Comparison of ENCODE assay signal across 8 mouse cellular contexts in genomic region chr7:4776861-4777830, GRCm38 (mm10). TPM values are rescaled to one million over a fixed set of nuclear protein-coding genes. Genes with fewer than 3 reads are reported as not detected.
DNase-seq lines count a peak whose midpoint lies in the region; ATAC-seq and TF ChIP-seq lines count a peak whose summit lies in the region.
"Had no signal": no experiment of that assay in that cellular context is flagged by ENCODE, and none has a peak within 500 bp of the region (broad histone marks: within the 10 kb centered on the region; RNA-seq: fewer than 3 reads in every experiment).

No protein-coding gene starts in this region.

- H3K4me1 ChIP-seq in ES-E14 (ENCODE audit: control insufficient read depth in 2 of 2, insufficient read depth in 2 of 2, low read length in 2 of 2, poor library complexity in 1 of 2), result peaks cover 5 to 9% of the 10 kb centered on the region in 2 experiments; a peak in 3 of 4 replicates
- peaks cover 10% of the 10 kb centered on the region for H3K4me1 ChIP-seq in hindbrain, embryonic 15.5 days (replicated peaks)
- H3K4me1 ChIP-seq in liver, adult 2 months (ENCODE audit: control insufficient read depth, insufficient read depth, low read length), result peaks cover 7% of the 10 kb centered on the region; the same call in 1 of the 2 replicates

- in situ Hi-C loops in ES-E14 (cut with MboI; ENCODE audit: low sequenced_read_pairs in 2 of 2, unreplicated experiment in 2 of 2), result no loop called here

- H3K4me2 ChIP-seq in hindbrain, embryonic 15.5 days, result peak overlapping the region; percentile 53
- H3K4me2 ChIP-seq in myocyte (ENCODE audit: low read depth), result peak overlapping the region; percentile 73

- no peak overlapping the region for H3K9ac ChIP-seq in ES-E14 (ENCODE audit: insufficient read depth, low read depth, low read length, poor library complexity, severe bottlenecking)
- H3K9ac ChIP-seq in hindbrain, embryonic 15.5 days, result peak overlapping the region; percentile 25
- H3K9ac ChIP-seq in liver, adult 2 months (ENCODE audit: low read depth, low read length), result peak overlapping the region; percentile 49; the same call in 1 of the 2 replicates

- peak; percentile 32 for ATAC-seq in activated CD4-positive, CD25-positive, alpha-beta regulatory T cell, adult 4 months
- ATAC-seq in hindbrain, embryonic 15.5 days (ENCODE audit: low FRiP score, low read depth), result peak; percentile 73

- no peak for TF ChIP-seq CTCF in liver, adult 2 months (IDR thresholded peaks at IDR 0.05; ENCODE audit: low read depth, low read length)

- H3K4me3 ChIP-seq in ES-E14 (ENCODE audit: insufficient read depth in 1 of 2, low read depth in 1 of 2, low read length in 2 of 2, poor library complexity in 1 of 2, severe bottlenecking in 1 of 2), result peak overlapping the region; percentile 44 to 65
- H3K4me3 ChIP-seq in hindbrain, embryonic 15.5 days, result peak overlapping the region; percentile 34
- peak overlapping the region; percentile 64; the same call in 1 of the 2 replicates for H3K4me3 ChIP-seq in liver, adult 2 months (ENCODE audit: insufficient read depth, low read depth, low read length)
- peak overlapping the region; percentile 19 for H3K4me3 ChIP-seq in myocyte

- no peak overlapping the region for H3K27ac ChIP-seq in ES-E14 (ENCODE audit: insufficient read depth, low read depth, low read length, poor library complexity, severe bottlenecking)
- H3K27ac ChIP-seq in hindbrain, embryonic 15.5 days (replicated peaks), result no peak overlapping the region
- no peak overlapping the region for H3K27ac ChIP-seq in liver, adult 2 months (replicated peaks; ENCODE audit: insufficient read depth, low read depth, low read length)

- no peaks in the 10 kb centered on the region for H3K9me3 ChIP-seq in ES-E14 (ENCODE audit: control insufficient read depth, insufficient read depth, low read depth, low read length)
- H3K9me3 ChIP-seq in hindbrain, embryonic 15.5 days, result no peaks in the 10 kb centered on the region

- H3K79me2 ChIP-seq in liver, adult 2 months (ENCODE audit: control insufficient read depth, insufficient read depth, low read length), result no peaks in the 10 kb centered on the region
- H3K79me2 ChIP-seq in myocyte (ENCODE audit: control insufficient read depth, insufficient read depth), result no peaks in the 10 kb centered on the region

- H3K27me3 ChIP-seq in hindbrain, embryonic 15.5 days, result peaks cover 57% of the 10 kb centered on the region
- peaks cover 13% of the 10 kb centered on the region; the same call in 1 of the 2 replicates for H3K27me3 ChIP-seq in liver, adult 2 months (ENCODE audit: control insufficient read depth, insufficient read depth, low read length)
- no peaks in the 10 kb centered on the region for H3K27me3 ChIP-seq in myocyte (ENCODE audit: control insufficient read depth, insufficient read depth, insufficient read length)

- peak; percentile 76 for DNase-seq in ES-E14 (ENCODE audit: low read depth, low spot score)
- peak; percentile 74 for DNase-seq in forelimb bud, embryonic 11.5 days (ENCODE audit: low read depth, low spot score)
- no peak for DNase-seq in liver, adult 2 months (ENCODE audit: extremely low read depth, low read depth, low spot score)
- DNase-seq in thymus, postnatal 4 days, result peak; percentile 71

- TF ChIP-seq POLR2A in liver, adult 2 months (IDR thresholded peaks at IDR 0.05; ENCODE audit: extremely low read depth, insufficient read depth, low read length), result no peak
- TF ChIP-seq POLR2A in myocyte (IDR thresholded peaks at IDR 0.05; ENCODE audit: insufficient read length, low read depth), result peak; percentile 50

- H3K36me3 ChIP-seq in ES-E14 (ENCODE audit: control insufficient read depth, insufficient read depth, low read length, poor library complexity, severe bottlenecking) (no peaks in the 10 kb centered on the region), myocyte (ENCODE audit: control insufficient read depth, insufficient read depth) (no peaks in the 10 kb centered on the region)
- no peaks in the 10 kb centered on the region for H3K36me3 ChIP-seq in hindbrain, embryonic 15.5 days
- no peaks in the 10 kb centered on the region for H3K36me3 ChIP-seq in liver, adult 2 months (ENCODE audit: control insufficient read depth, insufficient read depth, low read length)

- 1% methylated on average over 33 of the region's 56 CpGs for WGBS in hindbrain, embryonic 15.5 days
- WGBS in liver, adult 2 months, result 3% methylated on average over 45 of the region's 56 CpGs

- no peak overlapping the region for H3ac ChIP-seq in myocyte (ENCODE audit: control insufficient read depth, insufficient read length)

TF ChIP-seq in ES-E14, 5 proteins besides CTCF, POLR2A, EP300 and RAD21:
- peak; percentile 54; the same call in 1 of the 2 replicates for TF ChIP-seq CHD2 (IDR thresholded peaks at IDR 0.05; ENCODE audit: low read depth, low read length)
- TF ChIP-seq HCFC1 (IDR thresholded peaks at IDR 0.05; ENCODE audit: borderline replicate concordance, insufficient read depth, low read length), result no peak

TF ChIP-seq in myocyte, 11 proteins besides CTCF, POLR2A, EP300 and RAD21:
- TF ChIP-seq TCF3 (IDR thresholded peaks at IDR 0.05; ENCODE audit: insufficient read length, low read depth), result no peak
- no peak for TF ChIP-seq USF1 (IDR thresholded peaks at IDR 0.05; ENCODE audit: low read depth)
- TF ChIP-seq REST (IDR thresholded peaks at IDR 0.05; ENCODE audit: insufficient read depth, insufficient read length), result no peak
- no peak for TF ChIP-seq MYOG (IDR thresholded peaks at IDR 0.05; ENCODE audit: control insufficient read depth in 1 of 3, insufficient read depth in 1 of 3, insufficient read length in 2 of 3, low read depth in 2 of 3)
- no peak for TF ChIP-seq MYOD1 (IDR thresholded peaks at IDR 0.05; ENCODE audit: control insufficient read depth in 1 of 3, insufficient read length in 2 of 3, low read depth in 2 of 3)
- TF ChIP-seq POLR2AphosphoS2 (IDR thresholded peaks at IDR 0.05; ENCODE audit: insufficient read length, low read depth), result no peak
- TF ChIP-seq CEBPB (IDR thresholded peaks at IDR 0.05; ENCODE audit: insufficient read depth, poor library complexity, severe bottlenecking), result no peak
- no peak for TF ChIP-seq E2F4 (IDR thresholded peaks at IDR 0.05; ENCODE audit: insufficient read depth)
- TF ChIP-seq SRF (IDR thresholded peaks at IDR 0.05; ENCODE audit: control insufficient read depth, insufficient read length, low read depth), result no peak
- TF ChIP-seq MAX (IDR thresholded peaks at IDR 0.05; ENCODE audit: low read depth), result no peak
- no peak for TF ChIP-seq TCF12 (IDR thresholded peaks at IDR 0.05; ENCODE audit: insufficient read depth, poor library complexity, severe bottlenecking)
TF ChIP-seq in myocyte: peak in this region for 0.

RNA-seq across cellular contexts. Expression of gene Il11, which starts 5.5 kb away (rescaled TPM):
- total RNA-seq in ES-E14 (2012; rRNA removed), result 1.2 and 2.1 TPM in 2 replicates
- polyA plus RNA-seq in activated CD4-positive, CD25-positive, alpha-beta regulatory T cell, adult 4 months (2017; shearing (Covaris generic)), result not detected
- 0.87 and 1.1 TPM in 2 replicates for polyA plus RNA-seq in hindbrain, embryonic 15.5 days (2015; fragmentation: Nextera tagmentation; extraction: Ambion mirVana)
- not detected in 2 replicates for total RNA-seq in liver, adult 2 months (2014; rRNA removed)
- polyA plus RNA-seq in liver, adult 2 months (2012; rRNA removed), result 0.09 TPM in 1 of 2 replicates, not detected in the other
- 0.56 TPM for polyA plus RNA-seq in myocyte (2012; fragmentation: generic; extraction: Trizol)

RNA-seq across cellular contexts. Expression of gene Tmem190, which starts 5.6 kb away (rescaled TPM):
- not detected in 2 replicates for total RNA-seq in ES-E14 (2012; rRNA removed)
- not detected for polyA plus RNA-seq in activated CD4-positive, CD25-positive, alpha-beta regulatory T cell, adult 4 months (2017; shearing (Covaris generic))
- not detected in 2 replicates for polyA plus RNA-seq in hindbrain, embryonic 15.5 days (2015; fragmentation: Nextera tagmentation; extraction: Ambion mirVana)
- not detected in 2 replicates for total RNA-seq in liver, adult 2 months (2014; rRNA removed)
- not detected in 2 replicates for polyA plus RNA-seq in liver, adult 2 months (2012; rRNA removed)
- polyA plus RNA-seq in myocyte (2012; fragmentation: generic; extraction: Trizol), result not detected
- total RNA-seq: left cerebral cortex, postnatal 14 days had no signal

RNA-seq across cellular contexts. Expression of gene Fam71e2, which starts 6.0 kb away (rescaled TPM):
- 0.11 TPM in 1 of 2 replicates, not detected in the other for total RNA-seq in ES-E14 (2012; rRNA removed)
- not detected for polyA plus RNA-seq in activated CD4-positive, CD25-positive, alpha-beta regulatory T cell, adult 4 months (2017; shearing (Covaris generic))
- polyA plus RNA-seq in hindbrain, embryonic 15.5 days (2015; fragmentation: Nextera tagmentation; extraction: Ambion mirVana), result not detected in 2 replicates
- not detected in 2 replicates for total RNA-seq in liver, adult 2 months (2014; rRNA removed)
- not detected in 2 replicates for polyA plus RNA-seq in liver, adult 2 months (2012; rRNA removed)
- not detected for polyA plus RNA-seq in myocyte (2012; fragmentation: generic; extraction: Trizol)
- total RNA-seq: left cerebral cortex, postnatal 14 days had no signal

RNA-seq across cellular contexts. Expression of gene Tmem238, which starts 12.3 kb away (rescaled TPM):
- total RNA-seq in ES-E14 (2012; rRNA removed), result 13.0 and 27.7 TPM in 2 replicates
- 1 to 10 TPM in 1 of 2 experiments, not detected in 1; 1.2 TPM for polyA plus RNA-seq in activated CD4-positive, CD25-positive, alpha-beta regulatory T cell, adult 4 months (2017; shearing (Covaris generic))
- 5.9 and 6.3 TPM in 2 replicates for polyA plus RNA-seq in hindbrain, embryonic 15.5 days (2015; fragmentation: Nextera tagmentation; extraction: Ambion mirVana)
- total RNA-seq in liver, adult 2 months (2014; rRNA removed), result 16.4 and 17.3 TPM in 2 replicates
- polyA plus RNA-seq in liver, adult 2 months (2012; rRNA removed), result 73.2 and 92.1 TPM in 2 replicates
- 7.1 TPM for polyA plus RNA-seq in myocyte (2012; fragmentation: generic; extraction: Trizol)

RNA-seq across cellular contexts. Expression of gene Rpl28, which starts 15.5 kb away (rescaled TPM):
- total RNA-seq in ES-E14 (2012; rRNA removed), result 1,352 and 1,377 TPM in 2 replicates
- polyA plus RNA-seq in activated CD4-positive, CD25-positive, alpha-beta regulatory T cell, adult 4 months (2017; shearing (Covaris generic)), result 100 to 1,000 TPM; 460 to 740 TPM
- polyA plus RNA-seq in hindbrain, embryonic 15.5 days (2015; fragmentation: Nextera tagmentation; extraction: Ambion mirVana), result 212 and 228 TPM in 2 replicates
- total RNA-seq in liver, adult 2 months (2014; rRNA removed), result 58.4 and 69.2 TPM in 2 replicates
- polyA plus RNA-seq in liver, adult 2 months (2012; rRNA removed), result 211 and 226 TPM in 2 replicates
- polyA plus RNA-seq in myocyte (2012; fragmentation: generic; extraction: Trizol), result 3,329 TPM
